Mouse (Mus musculus) liver, postnatal 0 days (tissue): ENCODE data around the gene Cfap43. TPM values are rescaled to one million over a fixed set of nuclear protein-coding genes. Genes with fewer than 3 reads are reported as not detected.

Experiments used
- ATAC-seq: fragments of 200-750 bp; cut with Nextera tagmentation; 2 replicates; pipeline ENCODE4 v1.8.0; 2017; ENCODE audit warnings: mild to moderate bottlenecking, moderate library complexity
- DNase-seq: peaks from one replicate; pipeline ENCODE4 v3.0.0-alpha.2; 2016
- H3K27ac ChIP-seq: fragments of 300-500 bp; sonication (generic); 2 replicates; pipeline ENCODE4 v1.5.1; 2014; ENCODE audit warnings: antibody characterized with exemption, moderate library complexity, mild to moderate bottlenecking, low read depth
- H3K27me3 ChIP-seq: fragments of 300-500 bp; sonication (generic); 2 replicates; pipeline ENCODE4 v1.6.1; 2014; ENCODE audit warnings: low read length, control low read depth, mixed read lengths; ENCODE audit not compliant: insufficient read depth
- H3K36me3 ChIP-seq: fragments of 300-500 bp; sonication (generic); replicated peaks from 2 replicates; pipeline ENCODE4 v1.6.1; 2014; ENCODE audit warnings: mild to moderate bottlenecking, control low read depth, low read length, moderate library complexity, mixed read lengths; ENCODE audit not compliant: insufficient read depth
- H3K4me1 ChIP-seq: fragments of 300-500 bp; sonication (generic); 2 replicates; pipeline ENCODE4 v1.6.1; 2014; ENCODE audit warnings: antibody characterized with exemption, mild to moderate bottlenecking, control low read depth; ENCODE audit not compliant: insufficient read depth
- H3K4me2 ChIP-seq: fragments of 300-500 bp; sonication (generic); 2 replicates; pipeline ENCODE4 v1.6.1; 2014; ENCODE audit warnings: low read depth, mild to moderate bottlenecking, low read length, moderate library complexity, mixed read lengths
- H3K4me3 ChIP-seq: fragments of 300-500 bp; sonication (generic); 2 replicates; pipeline ENCODE4 v1.5.1; 2014; ENCODE audit warnings: low read depth, low read length
- H3K9ac ChIP-seq: fragments of 300-500 bp; sonication (generic); replicated peaks from 2 replicates; pipeline ENCODE4 v1.6.1; 2014; ENCODE audit warnings: mild to moderate bottlenecking, moderate library complexity
- H3K9me3 ChIP-seq: fragments of 300-500 bp; sonication (generic); 2 replicates; pipeline ENCODE4 v1.6.1; 2016; ENCODE audit warnings: mild to moderate bottlenecking, control low read depth, low read length, mixed read lengths
- CTCF ChIP-seq: sonication (generic); IDR thresholded peaks from 2 replicates; pipeline ENCODE4 v1.5.1; 2016; ENCODE audit warnings: antibody characterized with exemption, low read depth
- EP300 ChIP-seq: IDR thresholded peaks from 2 replicates; pipeline ENCODE4 v1.6.1; 2016; ENCODE audit warnings: antibody characterized with exemption, low read depth, mild to moderate bottlenecking
- WGBS: fragments of 180-500 bp; shearing (Covaris S2); extraction: QIAGEN DNeasy Blood & Tissue Kit; methylation state at CpG from one replicate; pipeline ENCODE4 v1.1.7; 2014; ENCODE audit not compliant: insufficient replicate concordance; 5-methylcytosine and 5-hydroxymethylcytosine counted together
- polyA plus RNA-seq: library from polyadenylated mRNA; unstranded; fragments of >200 nt; fragmentation: Nextera tagmentation; extraction: Ambion mirVana; gene quantifications from 2 replicates; pipeline ENCODE4 v1.2.1, GENCODE M21; 2015

The Cfap43 gene
- polyA plus RNA-seq, 1 experiment from 2014 or later = 0.05 TPM

- TF ChIP-seq CTCF = peak; percentile 38
- TF ChIP-seq EP300 = no peak
- H3K4me1 ChIP-seq = no peaks in the 10 kb centered on the region
- no peak overlapping the region for H3K4me3 ChIP-seq
- no peak overlapping the region for H3K4me2 ChIP-seq
- ATAC-seq (no peak), DNase-seq (no peak)
- no peak overlapping the region for H3K27ac ChIP-seq
- H3K9ac ChIP-seq = no peak overlapping the region
- H3K27me3 ChIP-seq = no peaks in the 10 kb centered on the region
- 56% methylated on average over 2 of the region's 2 CpGs for WGBS
- no peaks in the 10 kb centered on the region; the same call in 1 of the 2 replicates for H3K9me3 ChIP-seq
- H3K36me3 ChIP-seq = no peaks in the 10 kb centered on the region
Measured at GRCm38 (mm10) chr19:47716144-47716543, 202.9 kb downstream of the Cfap43 start.

DNA sequence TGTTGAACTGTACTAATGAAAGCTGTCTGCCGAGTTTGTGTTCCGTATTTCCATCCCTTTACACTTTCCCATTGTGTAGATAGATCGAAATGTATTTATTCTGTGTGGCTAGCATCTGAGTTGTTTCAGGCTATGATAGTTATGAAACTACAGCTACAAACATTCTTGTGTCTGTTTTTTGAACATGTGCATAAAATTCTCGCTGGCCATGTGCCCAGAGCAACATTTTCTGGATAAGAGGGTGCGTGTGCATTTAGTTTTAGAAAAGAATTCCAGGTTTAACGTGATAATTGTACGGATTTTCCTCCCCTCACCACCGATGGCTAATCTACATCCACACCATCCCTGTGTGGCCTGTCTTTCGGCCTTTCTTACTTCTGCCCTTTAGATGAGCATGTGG lies 205.6 kb downstream of the Cfap43 start:
- WGBS = 77% methylated on average over 9 of the region's 9 CpGs
- Histone ChIP-seq H3K9ac (no peak overlapping the region), H3K27me3 (no peaks in the 10 kb centered on the region), H3K4me3 (no peak overlapping the region), H3K9me3 (no peaks in the 10 kb centered on the region; the same call in 1 of the 2 replicates), H3K36me3 (no peaks in the 10 kb centered on the region), H3K27ac (no peak overlapping the region), H3K4me1 (no peaks in the 10 kb centered on the region), H3K4me2 (no peak overlapping the region)
- ATAC-seq (no peak), DNase-seq (no peak)
- TF ChIP-seq CTCF = no peak
- no peak for TF ChIP-seq EP300

- no peak overlapping the region for H3K27ac ChIP-seq
- DNase-seq (no peak), ATAC-seq (no peak)
- H3K36me3 ChIP-seq = no peaks in the 10 kb centered on the region
- 79% methylated on average over 4 of the region's 4 CpGs for WGBS
- no peak overlapping the region for H3K4me3 ChIP-seq
- H3K9ac ChIP-seq = no peak overlapping the region
- H3K4me1 ChIP-seq = no peaks in the 10 kb centered on the region
- H3K4me2 ChIP-seq = no peak overlapping the region
- H3K27me3 ChIP-seq = no peaks in the 10 kb centered on the region
- TF ChIP-seq EP300 (no peak), CTCF (no peak)
- H3K9me3 ChIP-seq = no peaks in the 10 kb centered on the region
Measured at GRCm38 (mm10) chr19:47710376-47710775, 208.7 kb downstream of the Cfap43 start.

DNA sequence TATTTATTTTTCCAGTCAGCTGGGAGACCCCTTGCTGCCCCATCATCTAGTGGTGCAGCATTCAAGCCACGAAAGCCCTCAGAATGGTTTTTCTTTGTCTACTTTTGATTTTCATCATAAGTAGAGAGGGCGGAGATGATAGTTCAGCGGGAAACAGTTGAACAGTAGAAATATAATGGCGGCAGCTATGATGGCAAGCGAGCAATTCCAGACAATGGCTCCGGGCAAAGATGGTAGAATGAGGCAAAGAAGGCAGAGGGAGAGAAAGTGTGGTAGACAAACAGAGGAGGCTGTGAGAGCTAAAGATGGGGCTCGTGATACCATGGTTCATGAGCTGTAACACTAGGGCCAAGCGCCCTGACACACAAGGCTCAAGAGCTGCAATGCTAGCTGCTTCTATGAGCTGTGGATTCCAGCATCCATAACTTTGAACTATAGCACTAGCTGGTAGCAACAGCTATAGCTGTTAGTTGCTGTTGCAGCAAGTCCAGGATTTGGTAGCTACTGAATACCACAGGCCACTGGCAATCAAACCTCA lies 213.2 kb downstream of the Cfap43 start:
- Histone ChIP-seq H3K4me1 (no peaks in the 10 kb centered on the region), H3K9me3 (no peaks in the 10 kb centered on the region), H3K4me3 (no peak overlapping the region), H3K27me3 (no peaks in the 10 kb centered on the region), H3K27ac (no peak overlapping the region), H3K36me3 (no peaks in the 10 kb centered on the region), H3K4me2 (no peak overlapping the region), H3K9ac (no peak overlapping the region)
- TF ChIP-seq CTCF = no peak
- no peak for TF ChIP-seq EP300
- ATAC-seq = no peak
- no peak for DNase-seq
- WGBS = 84% methylated on average over 8 of the region's 8 CpGs

DNA sequence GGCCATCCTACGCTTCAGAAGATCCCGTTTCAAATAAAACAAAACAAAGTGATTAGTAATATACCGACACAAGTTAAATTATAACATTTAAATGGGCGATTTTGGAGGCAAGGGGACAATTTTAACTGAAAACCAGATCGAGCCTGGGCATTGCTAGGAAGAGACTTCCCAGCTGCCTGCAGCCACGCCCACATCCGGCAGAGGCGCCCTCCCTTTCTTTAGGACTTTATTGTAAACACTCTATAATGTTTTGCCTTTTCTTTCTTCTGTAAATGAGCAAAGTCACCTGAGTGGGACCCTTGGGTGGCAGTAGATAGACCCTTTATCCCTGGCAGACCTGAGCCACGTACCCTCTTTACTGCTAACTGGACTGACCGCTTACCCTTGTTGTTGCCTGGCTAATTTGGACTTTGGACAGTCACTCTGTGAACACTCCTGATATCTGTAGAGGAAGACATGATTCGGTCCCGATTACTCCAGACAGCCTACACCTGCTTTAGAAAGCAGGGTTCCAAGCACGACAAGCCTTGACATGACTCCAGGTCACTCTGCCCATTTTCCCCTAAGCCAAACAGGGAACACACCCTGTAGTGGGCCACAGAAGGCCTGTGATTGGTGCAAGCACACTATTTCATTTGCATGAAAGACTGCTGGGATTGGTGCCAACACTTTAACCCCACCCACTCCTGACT lies 213.9 kb downstream of the Cfap43 start:
- DNase-seq = no peak

DNA sequence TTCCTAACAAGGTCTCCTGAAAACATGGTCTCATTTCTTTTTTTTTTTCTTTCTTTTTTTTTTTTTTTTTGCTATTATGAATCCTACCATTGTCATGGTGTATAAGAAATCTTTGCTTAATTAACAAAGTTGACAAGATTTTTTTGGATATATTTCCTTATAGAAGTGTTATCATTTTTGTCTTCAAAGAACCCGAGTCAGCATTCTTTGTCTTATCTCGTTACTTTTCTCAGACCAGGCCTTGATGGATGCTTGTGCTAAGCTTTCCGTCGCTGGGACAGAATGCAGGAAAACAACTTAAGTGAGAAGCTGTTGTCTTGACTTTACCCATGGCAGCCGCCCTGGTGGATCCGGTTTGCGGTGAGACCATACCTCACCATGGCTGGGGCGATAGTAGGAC lies 218.6 kb downstream of the Cfap43 start:
- no peak overlapping the region for H3K4me2 ChIP-seq
- TF ChIP-seq EP300 (no peak), CTCF (no peak)
- 77% methylated on average over 8 of the region's 8 CpGs for WGBS
- DNase-seq (no peak), ATAC-seq (no peak)
- H3K4me1 ChIP-seq = no peaks in the 10 kb centered on the region
- H3K9ac ChIP-seq = no peak overlapping the region
- H3K9me3 ChIP-seq = no peaks in the 10 kb centered on the region
- no peaks in the 10 kb centered on the region for H3K27me3 ChIP-seq
- no peaks in the 10 kb centered on the region for H3K36me3 ChIP-seq
- no peak overlapping the region for H3K27ac ChIP-seq
- no peak overlapping the region for H3K4me3 ChIP-seq

More for the DNA sequence above, 213.9 kb downstream of the Cfap43 start:
- WGBS = 66% methylated on average over 13 of the region's 13 CpGs
- Histone ChIP-seq H3K4me3 (no peak overlapping the region), H3K4me1 (no peaks in the 10 kb centered on the region), H3K4me2 (no peak overlapping the region), H3K36me3 (no peaks in the 10 kb centered on the region), H3K9me3 (no peaks in the 10 kb centered on the region), H3K9ac (no peak overlapping the region), H3K27ac (no peak overlapping the region), H3K27me3 (no peaks in the 10 kb centered on the region)
- TF ChIP-seq CTCF (no peak), EP300 (no peak)
- peak; percentile 56 for ATAC-seq
